Mouse (Mus musculus) intestine, postnatal 0 days (tissue): ENCODE results near the gene Rftn1. TPM values are rescaled to one million over a fixed set of nuclear protein-coding genes. Genes with fewer than 3 reads are reported as not detected.

ENCODE experiments used
- ATAC-seq: fragments of 200-750 bp; cut with Nextera tagmentation; 2 replicates; pipeline ENCODE4 v1.8.0; 2017; ENCODE audit warnings: mild to moderate bottlenecking, moderate TSS enrichment, moderate library complexity
- H3K27ac ChIP-seq: fragments of 300-500 bp; sonication (generic); 2 replicates; pipeline ENCODE4 v1.5.1; 2014; ENCODE audit warnings: mild to moderate bottlenecking, low read depth, low read length, moderate library complexity
- H3K27me3 ChIP-seq: fragments of 300-500 bp; sonication (generic); replicated peaks from 2 replicates; pipeline ENCODE4 v1.6.1; 2014; ENCODE audit warnings: low read length, mixed read lengths; ENCODE audit not compliant: control insufficient read depth, insufficient read depth
- H3K36me3 ChIP-seq: fragments of 300-500 bp; sonication (generic); 2 replicates; pipeline ENCODE4 v1.6.1; 2014; ENCODE audit warnings: mild to moderate bottlenecking, moderate library complexity; ENCODE audit not compliant: control insufficient read depth, insufficient read depth
- H3K4me1 ChIP-seq: fragments of 300-500 bp; sonication (generic); replicated peaks from 2 replicates; pipeline ENCODE4 v1.6.1; 2014; ENCODE audit warnings: antibody characterized with exemption, low read length, mixed read lengths; ENCODE audit not compliant: control insufficient read depth, insufficient read depth
- H3K4me2 ChIP-seq: fragments of 300-500 bp; sonication (generic); replicated peaks from 2 replicates; pipeline ENCODE4 v1.6.1; 2014; ENCODE audit warnings: low read depth, mild to moderate bottlenecking, moderate library complexity
- H3K4me3 ChIP-seq: fragments of 300-500 bp; sonication (generic); 2 replicates; pipeline ENCODE4 v1.5.1; 2014; ENCODE audit warnings: low read depth, low read length
- H3K9ac ChIP-seq: fragments of 300-500 bp; sonication (generic); 2 replicates; pipeline ENCODE4 v1.6.1; 2014; ENCODE audit warnings: mild to moderate bottlenecking, low read depth, low read length
- H3K9me3 ChIP-seq: fragments of 300-500 bp; sonication (generic); 2 replicates; pipeline ENCODE4 v1.6.1; 2016; ENCODE audit warnings: mixed run types; ENCODE audit not compliant: control insufficient read depth
- CTCF ChIP-seq: sonication (generic); IDR thresholded peaks from 2 replicates; pipeline ENCODE4 v1.5.1; 2016; ENCODE audit warnings: low read depth, mild to moderate bottlenecking, control low read depth, antibody characterized with exemption, moderate library complexity
- WGBS: fragments of 180-500 bp; shearing (Covaris S2); extraction: QIAGEN DNeasy Blood & Tissue Kit; methylation state at CpG from one replicate; pipeline ENCODE4 v1.1.7; 2014; 5-methylcytosine and 5-hydroxymethylcytosine counted together
- polyA plus RNA-seq: library from polyadenylated mRNA; unstranded; fragments of >200 nt; fragmentation: Nextera tagmentation; extraction: Ambion mirVana; gene quantifications from 2 replicates; pipeline ENCODE4 v1.2.1, GENCODE M21; 2015

The Rftn1 gene
- polyA plus RNA-seq, 1 experiment from 2014 or later: 7.1 TPM

- Histone ChIP-seq H3K9me3 (no peaks in the 10 kb centered on the region), H3K4me2 (no peak overlapping the region)
- no peak for ATAC-seq
These were observed 170.1 kb downstream of the Rftn1 start for GRCm38 (mm10) chr17:50020211-50021001.

GRCm38 (mm10) chr17:50019819-50020210, 170.7 kb downstream of the Rftn1 start:
- Histone ChIP-seq H3K4me1 (no peaks in the 10 kb centered on the region), H3K9me3 (no peaks in the 10 kb centered on the region), H3K4me2 (no peak overlapping the region), H3K27ac (no peak overlapping the region), H3K4me3 (no peak overlapping the region), H3K36me3 (no peaks in the 10 kb centered on the region), H3K9ac (no peak overlapping the region), H3K27me3 (no peaks in the 10 kb centered on the region)
- no peak for TF ChIP-seq CTCF
- WGBS: 83% methylated on average over 3 of the region's 3 CpGs
- ATAC-seq: no peak

More at GRCm38 (mm10) chr17:50020211-50021001, 170.1 kb downstream of the Rftn1 start:
- Histone ChIP-seq H3K9ac (no peak overlapping the region), H3K27me3 (no peaks in the 10 kb centered on the region), H3K4me3 (no peak overlapping the region), H3K27ac (no peak overlapping the region), H3K36me3 (no peaks in the 10 kb centered on the region), H3K4me1 (no peaks in the 10 kb centered on the region)
- TF ChIP-seq CTCF: no peak
- 68% methylated on average over 16 of the region's 16 CpGs for WGBS

- no peak for TF ChIP-seq CTCF
- Histone ChIP-seq H3K9me3 (no peaks in the 10 kb centered on the region), H3K4me3 (no peak overlapping the region), H3K4me2 (no peak overlapping the region), H3K9ac (no peak overlapping the region), H3K4me1 (no peaks in the 10 kb centered on the region), H3K27ac (no peak overlapping the region), H3K36me3 (no peaks in the 10 kb centered on the region), H3K27me3 (no peaks in the 10 kb centered on the region)
- WGBS: 72% methylated on average over 5 of the region's 5 CpGs
- no peak for ATAC-seq
These were observed 171.4 kb downstream of the Rftn1 start for GRCm38 (mm10) chr17:50019090-50019489.

GRCm38 (mm10) chr17:50014708-50015107, 175.8 kb downstream of the Rftn1 start:
- Histone ChIP-seq H3K4me2 (no peak overlapping the region), H3K27me3 (no peaks in the 10 kb centered on the region), H3K9me3 (no peaks in the 10 kb centered on the region), H3K4me3 (no peak overlapping the region), H3K9ac (no peak overlapping the region), H3K27ac (no peak overlapping the region), H3K36me3 (no peaks in the 10 kb centered on the region), H3K4me1 (no peaks in the 10 kb centered on the region)
- WGBS: 71% methylated on average over 9 of the region's 9 CpGs
- ATAC-seq: no peak
- TF ChIP-seq CTCF: no peak

- WGBS: 58% methylated on average over 2 of the region's 2 CpGs
- Histone ChIP-seq H3K9ac (no peak overlapping the region), H3K4me2 (no peak overlapping the region), H3K27ac (no peak overlapping the region), H3K27me3 (no peaks in the 10 kb centered on the region), H3K4me3 (no peak overlapping the region), H3K4me1 (no peaks in the 10 kb centered on the region), H3K9me3 (no peaks in the 10 kb centered on the region), H3K36me3 (no peaks in the 10 kb centered on the region)
- no peak for TF ChIP-seq CTCF
- ATAC-seq: no peak
These were observed 176.6 kb downstream of the Rftn1 start for GRCm38 (mm10) chr17:50013848-50014247.

- ATAC-seq: no peak
- no peak overlapping the region for H3K27ac ChIP-seq
- no peaks in the 10 kb centered on the region for H3K27me3 ChIP-seq
- no peak for TF ChIP-seq CTCF
- H3K9ac ChIP-seq: no peak overlapping the region
- H3K36me3 ChIP-seq: no peaks in the 10 kb centered on the region
- H3K4me2 ChIP-seq: no peak overlapping the region
- no peaks in the 10 kb centered on the region for H3K9me3 ChIP-seq
- no peak overlapping the region for H3K4me3 ChIP-seq
- H3K4me1 ChIP-seq: no peaks in the 10 kb centered on the region
- WGBS: 33% methylated on average over 4 of the region's 4 CpGs
These were observed 180.4 kb downstream of the Rftn1 start for GRCm38 (mm10) chr17:50010096-50010495.
